Mouse (Mus musculus): ENCODE results near the gene Unc13c. TPM values are rescaled to one million over a fixed set of nuclear protein-coding genes. Genes with fewer than 3 reads are reported as not detected.

The Unc13c gene
- polyA plus RNA-seq, 1 experiment, result not detected

GRCm38 (mm10) chr9:73557805-73558204 is 411.0 kb downstream of the Unc13c start:
- TF ChIP-seq CTCF (IDR thresholded peaks at IDR 0.05; ENCODE audit: extremely low read depth, insufficient read depth, insufficient read length, insufficient replicate concordance), result no peak
- no peak for TF ChIP-seq POLR2A (IDR thresholded peaks at IDR 0.05; ENCODE audit: low read depth, low read length)
- Histone ChIP-seq H3K4me3 (ENCODE audit: extremely low read depth, insufficient read depth, insufficient read length) (no peak overlapping the region), H3K36me3 (ENCODE audit: control insufficient read depth, insufficient read depth, low read length) (no peaks in the 10 kb centered on the region), H3K27ac (ENCODE audit: insufficient read depth, low read length) (no peak overlapping the region), H3K27me3 (ENCODE audit: control insufficient read depth, insufficient read depth, low read length) (no peaks in the 10 kb centered on the region), H3K4me1 (ENCODE audit: control insufficient read depth, insufficient read depth, insufficient read length) (no peaks in the 10 kb centered on the region)
- peak in 1 of 2 experiments; percentile 4 for DNase-seq (ENCODE audit: low read depth in 1 of 2, low spot score in 2 of 2)
- 62% methylated on average over 2 of the region's 2 CpGs for WGBS

- DNase-seq (ENCODE audit: low read depth in 1 of 2, low spot score in 2 of 2), result no peak
- H3K27ac ChIP-seq (ENCODE audit: insufficient read depth, low read length), result no peak overlapping the region
- no peak for TF ChIP-seq POLR2A (IDR thresholded peaks at IDR 0.05; ENCODE audit: low read depth, low read length)
- no peak for TF ChIP-seq CTCF (IDR thresholded peaks at IDR 0.05; ENCODE audit: extremely low read depth, insufficient read depth, insufficient read length, insufficient replicate concordance)
- no peaks in the 10 kb centered on the region for H3K36me3 ChIP-seq (ENCODE audit: control insufficient read depth, insufficient read depth, low read length)
- H3K27me3 ChIP-seq (ENCODE audit: control insufficient read depth, insufficient read depth, low read length), result no peaks in the 10 kb centered on the region
- H3K4me3 ChIP-seq (ENCODE audit: extremely low read depth, insufficient read depth, insufficient read length), result no peak overlapping the region
- H3K4me1 ChIP-seq (ENCODE audit: control insufficient read depth, insufficient read depth, insufficient read length), result no peaks in the 10 kb centered on the region
- 89% methylated on average over 6 of the region's 6 CpGs for WGBS
Measured at GRCm38 (mm10) chr9:73555354-73555753, 413.4 kb downstream of the Unc13c start.

GRCm38 (mm10) chr9:73472568-73472967 is 496.2 kb downstream of the Unc13c start:
- Histone ChIP-seq H3K36me3 (ENCODE audit: control insufficient read depth, insufficient read depth, low read length) (no peaks in the 10 kb centered on the region), H3K27ac (ENCODE audit: insufficient read depth, low read length) (no peak overlapping the region), H3K4me3 (ENCODE audit: extremely low read depth, insufficient read depth, insufficient read length) (no peak overlapping the region), H3K4me1 (ENCODE audit: control insufficient read depth, insufficient read depth, insufficient read length) (no peaks in the 10 kb centered on the region), H3K27me3 (ENCODE audit: control insufficient read depth, insufficient read depth, low read length) (no peaks in the 10 kb centered on the region)
- 73% methylated on average over 3 of the region's 3 CpGs for WGBS
- TF ChIP-seq POLR2A (IDR thresholded peaks at IDR 0.05; ENCODE audit: low read depth, low read length) (no peak), CTCF (IDR thresholded peaks at IDR 0.05; ENCODE audit: extremely low read depth, insufficient read depth, insufficient read length, insufficient replicate concordance) (no peak)
- no peak for DNase-seq (ENCODE audit: low read depth in 1 of 2, low spot score in 2 of 2)

GRCm38 (mm10) chr9:73462027-73462426 is 506.7 kb downstream of the Unc13c start:
- WGBS, result 81% methylated on average over 2 of the region's 2 CpGs
- H3K4me1 ChIP-seq (ENCODE audit: control insufficient read depth, insufficient read depth, insufficient read length), result no peaks in the 10 kb centered on the region
- H3K4me3 ChIP-seq (ENCODE audit: extremely low read depth, insufficient read depth, insufficient read length), result no peak overlapping the region
- no peaks in the 10 kb centered on the region for H3K27me3 ChIP-seq (ENCODE audit: control insufficient read depth, insufficient read depth, low read length)
- no peaks in the 10 kb centered on the region for H3K36me3 ChIP-seq (ENCODE audit: control insufficient read depth, insufficient read depth, low read length)
- no peak overlapping the region for H3K27ac ChIP-seq (ENCODE audit: insufficient read depth, low read length)
- no peak for TF ChIP-seq POLR2A (IDR thresholded peaks at IDR 0.05; ENCODE audit: low read depth, low read length)
- TF ChIP-seq CTCF (IDR thresholded peaks at IDR 0.05; ENCODE audit: extremely low read depth, insufficient read depth, insufficient read length, insufficient replicate concordance), result no peak
- no peak for DNase-seq (ENCODE audit: low read depth in 1 of 2, low spot score in 2 of 2)

- Histone ChIP-seq H3K27ac (ENCODE audit: insufficient read depth, low read length) (no peak overlapping the region), H3K4me3 (ENCODE audit: extremely low read depth, insufficient read depth, insufficient read length) (no peak overlapping the region), H3K36me3 (ENCODE audit: control insufficient read depth, insufficient read depth, low read length) (no peaks in the 10 kb centered on the region), H3K27me3 (ENCODE audit: control insufficient read depth, insufficient read depth, low read length) (no peaks in the 10 kb centered on the region), H3K4me1 (ENCODE audit: control insufficient read depth, insufficient read depth, insufficient read length) (no peaks in the 10 kb centered on the region)
- DNase-seq (ENCODE audit: low read depth in 1 of 2, low spot score in 2 of 2), result no peak
- TF ChIP-seq POLR2A (IDR thresholded peaks at IDR 0.05; ENCODE audit: low read depth, low read length), result no peak
- no peak for TF ChIP-seq CTCF (IDR thresholded peaks at IDR 0.05; ENCODE audit: extremely low read depth, insufficient read depth, insufficient read length, insufficient replicate concordance)
- WGBS, result 87% methylated on average over 6 of the region's 6 CpGs
Measured at GRCm38 (mm10) chr9:73450009-73450408, 518.8 kb downstream of the Unc13c start.

GRCm38 (mm10) chr9:73449216-73449615 is 519.5 kb downstream of the Unc13c start:
- no peak for TF ChIP-seq POLR2A (IDR thresholded peaks at IDR 0.05; ENCODE audit: low read depth, low read length)
- Histone ChIP-seq H3K4me3 (ENCODE audit: extremely low read depth, insufficient read depth, insufficient read length) (no peak overlapping the region), H3K4me1 (ENCODE audit: control insufficient read depth, insufficient read depth, insufficient read length) (no peaks in the 10 kb centered on the region), H3K27me3 (ENCODE audit: control insufficient read depth, insufficient read depth, low read length) (no peaks in the 10 kb centered on the region), H3K27ac (ENCODE audit: insufficient read depth, low read length) (no peak overlapping the region), H3K36me3 (ENCODE audit: control insufficient read depth, insufficient read depth, low read length) (no peaks in the 10 kb centered on the region)
- no peak for DNase-seq (ENCODE audit: low read depth in 1 of 2, low spot score in 2 of 2)

GRCm38 (mm10) chr9:73431925-73432324 is 536.8 kb downstream of the Unc13c start:
- H3K36me3 ChIP-seq (ENCODE audit: control insufficient read depth, insufficient read depth, low read length), result no peaks in the 10 kb centered on the region
- H3K4me1 ChIP-seq (ENCODE audit: control insufficient read depth, insufficient read depth, insufficient read length), result no peaks in the 10 kb centered on the region
- no peaks in the 10 kb centered on the region for H3K27me3 ChIP-seq (ENCODE audit: control insufficient read depth, insufficient read depth, low read length)
- no peak overlapping the region for H3K4me3 ChIP-seq (ENCODE audit: extremely low read depth, insufficient read depth, insufficient read length)
- 72% methylated on average over 2 of the region's 2 CpGs for WGBS
- DNase-seq (ENCODE audit: low read depth in 1 of 2, low spot score in 2 of 2), result no peak
- no peak for TF ChIP-seq CTCF (IDR thresholded peaks at IDR 0.05; ENCODE audit: extremely low read depth, insufficient read depth, insufficient read length, insufficient replicate concordance)
- TF ChIP-seq POLR2A (IDR thresholded peaks at IDR 0.05; ENCODE audit: low read depth, low read length), result no peak
- no peak overlapping the region for H3K27ac ChIP-seq (ENCODE audit: insufficient read depth, low read length)

Other genes starting within 250 kb of the Unc13c start
- gene Wdr72, start 141.4 kb upstream of the Unc13c start, polyA plus RNA-seq (2012; rRNA removed), result not detected in 2 replicates

Data from spleen, adult 2 months (tissue).